Mouse (Mus musculus) megakaryocyte-erythroid progenitor cell, adult 5 weeks (primary cell): ENCODE results near the gene Ntsr2. TPM values are rescaled to one million over a fixed set of nuclear protein-coding genes. Genes with fewer than 3 reads are reported as not detected.

Source experiments
- polyA plus RNA-seq: library from polyadenylated mRNA; stranded (reverse); fragments of >175 nt; gene quantifications from 2 replicates; pipeline ENCODE4 v1.2.3, GENCODE M21; 2012

Ntsr2 gene
- polyA plus RNA-seq: not detected in 2 replicates

GRCm38 (mm10) chr12:16653332-16654093 is at the start of gene Ntsr2:
Gene Ntsr2, plus strand, starts transcription at chr12:16653382.

GRCm38 (mm10) chr12:16610936-16611335 is 42.2 kb upstream of the Ntsr2 start, which contains the start of gene Lpin1:
Gene Lpin1, minus strand, starts transcription at chr12:16610966.

Other genes starting within 250 kb of the Ntsr2 start
- 11.1 and 15.7 TPM in 2 replicates for gene Lpin1, start 42.4 kb upstream of the Ntsr2 start, polyA plus RNA-seq
- gene Greb1, start 147.5 kb downstream of the Ntsr2 start, polyA plus RNA-seq: 0.02 and 0.09 TPM in 2 replicates
- gene E2f6, start 157.6 kb downstream of the Ntsr2 start, polyA plus RNA-seq: 12.8 and 13.6 TPM in 2 replicates
- gene Rock2, start 241.5 kb downstream of the Ntsr2 start, polyA plus RNA-seq: 2.0 and 3.0 TPM in 2 replicates